ENCODE assay signal across 8 mouse cellular contexts in the genomic region with DNA sequence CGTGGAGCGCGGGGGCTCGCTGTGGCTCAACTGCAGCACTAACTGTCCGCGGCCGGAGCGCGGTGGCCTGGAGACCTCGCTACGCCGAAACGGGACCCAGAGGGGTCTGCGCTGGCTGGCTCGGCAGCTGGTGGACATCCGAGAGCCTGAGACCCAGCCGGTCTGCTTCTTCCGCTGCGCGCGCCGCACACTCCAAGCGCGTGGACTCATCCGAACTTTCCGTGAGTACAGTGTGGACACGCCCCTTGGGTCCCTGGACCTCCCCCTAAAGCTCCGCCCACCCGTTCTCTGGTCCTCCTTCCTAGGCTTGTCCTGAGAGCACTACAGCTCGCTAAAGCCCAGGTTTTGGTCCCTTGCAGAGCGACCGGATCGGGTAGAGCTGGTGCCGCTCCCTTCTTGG. TPM values are rescaled to one million over a fixed set of nuclear protein-coding genes. Genes with fewer than 3 reads are reported as not detected.
DNase-seq lines count a peak whose midpoint lies in the region; ATAC-seq and TF ChIP-seq lines count a peak whose summit lies in the region.

No protein-coding gene starts in this region.

- peak overlapping the region; percentile 98 for H3K4me2 ChIP-seq in intestine, embryonic 16.5 days (ENCODE audit: low read depth, low read length)
- peak overlapping the region; percentile 94 for H3K4me2 ChIP-seq in limb, embryonic 13.5 days (replicated peaks)
- peak overlapping the region; percentile 55 for H3K4me2 ChIP-seq in midbrain, embryonic 14.5 days (ENCODE audit: low read length)

- no peaks in the 10 kb centered on the region for H3K9me3 ChIP-seq in intestine, embryonic 16.5 days (ENCODE audit: control insufficient read depth, low read length)
- H3K9me3 ChIP-seq in limb, embryonic 13.5 days: no peaks in the 10 kb centered on the region
- H3K9me3 ChIP-seq in midbrain, embryonic 14.5 days (ENCODE audit: control insufficient read depth, low read length): no peaks in the 10 kb centered on the region

- 0 out of 2 replicates have a peak overlapping the region, but pooled peaks have one; percentile 87 for H3K27ac ChIP-seq in cortical plate, adult 2 months (ENCODE audit: insufficient read depth, low read length)
- no peak overlapping the region for H3K27ac ChIP-seq in intestine, embryonic 16.5 days (ENCODE audit: low read length)
- no peak overlapping the region for H3K27ac ChIP-seq in limb, embryonic 13.5 days
- no peak overlapping the region for H3K27ac ChIP-seq in midbrain, embryonic 14.5 days (replicated peaks; ENCODE audit: low read depth, low read length)

- TF ChIP-seq CTCF in cortical plate, adult 2 months (IDR thresholded peaks at IDR 0.05; ENCODE audit: extremely low read depth, insufficient read depth, low read length): no peak

- peak overlapping the region; percentile 64 for H3K9ac ChIP-seq in intestine, embryonic 16.5 days (ENCODE audit: low read depth, low read length)
- peak overlapping the region; percentile 61 for H3K9ac ChIP-seq in limb, embryonic 13.5 days
- no peak overlapping the region for H3K9ac ChIP-seq in midbrain, embryonic 14.5 days (replicated peaks; ENCODE audit: low read length)

- peak overlapping the region; percentile 79 for H3K4me3 ChIP-seq in cortical plate, adult 2 months (ENCODE audit: insufficient read depth, low read length)
- peak overlapping the region; percentile 62 for H3K4me3 ChIP-seq in intestine, embryonic 16.5 days (ENCODE audit: low read length)
- peak overlapping the region; percentile 53 for H3K4me3 ChIP-seq in limb, embryonic 13.5 days
- H3K4me3 ChIP-seq in midbrain, embryonic 14.5 days (replicated peaks; ENCODE audit: low read depth, low read length): peak overlapping the region; percentile 31

- peak; percentile 77 for DNase-seq in ovary, adult 18-20 months (ENCODE audit: low spot score)
- no peak for DNase-seq in ovary, postnatal 14 days (ENCODE audit: low spot score)
- DNase-seq in gastrocnemius, postnatal 4 days (ENCODE audit: low spot score in 2 of 2): peak; percentile 54 to 79
- peak; percentile 73 for DNase-seq in midbrain, embryonic 14.5 days
- DNase-seq in splenic B cell, adult 2 months (ENCODE audit: low read depth, low spot score): peak; percentile 91

- under 1% methylated on average over 34 of the region's 34 CpGs for WGBS in intestine, embryonic 16.5 days
- under 1% methylated on average over 34 of the region's 34 CpGs for WGBS in limb, embryonic 13.5 days
- under 1% methylated on average over 34 of the region's 34 CpGs for WGBS in midbrain, embryonic 14.5 days

- peaks cover 3% of the 10 kb centered on the region; the same call in 1 of the 2 replicates for H3K4me1 ChIP-seq in cortical plate, adult 2 months (ENCODE audit: control insufficient read depth, insufficient read depth, low read length)
- peaks cover 56% of the 10 kb centered on the region for H3K4me1 ChIP-seq in intestine, embryonic 16.5 days (ENCODE audit: control insufficient read depth, insufficient read depth, low read length)
- H3K4me1 ChIP-seq in limb, embryonic 13.5 days: peaks cover 71% of the 10 kb centered on the region
- peaks cover 25% of the 10 kb centered on the region for H3K4me1 ChIP-seq in midbrain, embryonic 14.5 days (ENCODE audit: control insufficient read depth, insufficient read depth, low read length)

- H3K36me3 ChIP-seq in intestine, embryonic 16.5 days (ENCODE audit: control insufficient read depth, insufficient read depth, low read length): no peaks in the 10 kb centered on the region
- no peaks in the 10 kb centered on the region for H3K36me3 ChIP-seq in limb, embryonic 13.5 days
- H3K36me3 ChIP-seq in midbrain, embryonic 14.5 days (ENCODE audit: control insufficient read depth, insufficient read depth, low read length): no peaks in the 10 kb centered on the region
- H3K36me3 ChIP-seq in splenic B cell, adult 2 months (ENCODE audit: control insufficient read depth, insufficient read depth, low read length, poor library complexity, severe bottlenecking): no peaks in the 10 kb centered on the region; the same call in 1 of the 2 replicates

- H3K27me3 ChIP-seq in intestine, embryonic 16.5 days (replicated peaks; ENCODE audit: control insufficient read depth, insufficient read depth, low read length): peaks cover 69% of the 10 kb centered on the region
- H3K27me3 ChIP-seq in limb, embryonic 13.5 days: peaks cover 96% of the 10 kb centered on the region
- H3K27me3 ChIP-seq in midbrain, embryonic 14.5 days (ENCODE audit: control insufficient read depth, insufficient read depth, low read length): peaks cover 100% of the 10 kb centered on the region
- no peaks in the 10 kb centered on the region; the same call in 1 of the 2 replicates for H3K27me3 ChIP-seq in splenic B cell, adult 2 months (ENCODE audit: control insufficient read depth, insufficient read depth, low read length, poor library complexity, severe bottlenecking)

- ATAC-seq in intestine, embryonic 16.5 days: peak; percentile 61
- ATAC-seq in limb, embryonic 13.5 days (ENCODE audit: low FRiP score, low read depth): peak; percentile 70
- ATAC-seq in midbrain, embryonic 14.5 days (ENCODE audit: low FRiP score, low TSS enrichment): 0 out of 2 replicates have a peak, but pooled peaks have one; percentile 21

- TF ChIP-seq POLR2A in cortical plate, adult 2 months (IDR thresholded peaks at IDR 0.05; ENCODE audit: extremely low read depth, insufficient read depth, low read length): peak; percentile 50; the same call in 1 of the 2 replicates

RNA-seq across cellular contexts. Expression of gene Icam5, which starts 1.3 kb away (rescaled TPM):
- polyA plus RNA-seq in cortical plate, adult 2 months (2012; rRNA removed): 176 and 200 TPM in 2 replicates
- total RNA-seq in gastrocnemius, postnatal 4 days (2021): under 1 TPM in 1 of 2 experiments, not detected in 1; 0.08 TPM
- polyA plus RNA-seq in intestine, embryonic 16.5 days (2015; fragmentation: Nextera tagmentation; extraction: Ambion mirVana): 0.09 and 0.10 TPM in 2 replicates
- 0.05 and 0.08 TPM in 2 replicates for polyA plus RNA-seq in limb, embryonic 13.5 days (2015; fragmentation: Nextera tagmentation; extraction: Ambion mirVana)
- 0.71 and 1.0 TPM in 2 replicates for polyA plus RNA-seq in midbrain, embryonic 14.5 days (2014; fragmentation: Nextera tagmentation; extraction: Ambion mirVana)

RNA-seq across cellular contexts. Expression of gene Icam4, which starts 4.0 kb away (rescaled TPM):
- 1.7 and 2.3 TPM in 2 replicates for polyA plus RNA-seq in cortical plate, adult 2 months (2012; rRNA removed)
- not detected for total RNA-seq in gastrocnemius, postnatal 4 days (2021)
- polyA plus RNA-seq in intestine, embryonic 16.5 days (2015; fragmentation: Nextera tagmentation; extraction: Ambion mirVana): 1.8 and 5.4 TPM in 2 replicates
- polyA plus RNA-seq in limb, embryonic 13.5 days (2015; fragmentation: Nextera tagmentation; extraction: Ambion mirVana): 0.62 and 2.2 TPM in 2 replicates
- polyA plus RNA-seq in midbrain, embryonic 14.5 days (2014; fragmentation: Nextera tagmentation; extraction: Ambion mirVana): not detected in 2 replicates

RNA-seq across cellular contexts. Expression of gene Icam1, which starts 17.4 kb away (rescaled TPM):
- 2.8 and 3.6 TPM in 2 replicates for polyA plus RNA-seq in cortical plate, adult 2 months (2012; rRNA removed)
- 1 to 10 TPM; 5.4 to 6.7 TPM for total RNA-seq in gastrocnemius, postnatal 4 days (2021)
- polyA plus RNA-seq in intestine, embryonic 16.5 days (2015; fragmentation: Nextera tagmentation; extraction: Ambion mirVana): 12.7 and 13.7 TPM in 2 replicates
- polyA plus RNA-seq in limb, embryonic 13.5 days (2015; fragmentation: Nextera tagmentation; extraction: Ambion mirVana): 12.3 and 13.9 TPM in 2 replicates
- 1.7 and 4.1 TPM in 2 replicates for polyA plus RNA-seq in midbrain, embryonic 14.5 days (2014; fragmentation: Nextera tagmentation; extraction: Ambion mirVana)

RNA-seq across cellular contexts. Expression of gene Mrpl4, which starts 30.6 kb away (rescaled TPM):
- polyA plus RNA-seq in cortical plate, adult 2 months (2012; rRNA removed): 108 and 109 TPM in 2 replicates
- 10 to 100 TPM; 42.7 to 49.2 TPM for total RNA-seq in gastrocnemius, postnatal 4 days (2021)
- polyA plus RNA-seq in intestine, embryonic 16.5 days (2015; fragmentation: Nextera tagmentation; extraction: Ambion mirVana): 165 and 181 TPM in 2 replicates
- 131 and 133 TPM in 2 replicates for polyA plus RNA-seq in limb, embryonic 13.5 days (2015; fragmentation: Nextera tagmentation; extraction: Ambion mirVana)
- 98.6 and 112 TPM in 2 replicates for polyA plus RNA-seq in midbrain, embryonic 14.5 days (2014; fragmentation: Nextera tagmentation; extraction: Ambion mirVana)

RNA-seq across cellular contexts. Expression of gene Zglp1, which starts 33.8 kb away (rescaled TPM):
- 1.8 and 2.1 TPM in 2 replicates for polyA plus RNA-seq in cortical plate, adult 2 months (2012; rRNA removed)
- total RNA-seq in gastrocnemius, postnatal 4 days (2021): not detected
- 0.51 and 1.3 TPM in 2 replicates for polyA plus RNA-seq in intestine, embryonic 16.5 days (2015; fragmentation: Nextera tagmentation; extraction: Ambion mirVana)
- 1.0 and 1.3 TPM in 2 replicates for polyA plus RNA-seq in limb, embryonic 13.5 days (2015; fragmentation: Nextera tagmentation; extraction: Ambion mirVana)
- 1.5 and 1.6 TPM in 2 replicates for polyA plus RNA-seq in midbrain, embryonic 14.5 days (2014; fragmentation: Nextera tagmentation; extraction: Ambion mirVana)

Comparison
In these comparisons a context has a peak if more than half of its experiments do, and no peak if none do; other contexts are left out.
1. RNA of gene Icam5, which starts 1.3 kb away (polyA plus RNA-seq): 176 to 200 TPM in cortical plate, adult 2 months; 0.71 to 1.0 TPM in midbrain, embryonic 14.5 days, 0.09 to 0.10 TPM in intestine, embryonic 16.5 days and 0.05 to 0.08 TPM in limb, embryonic 13.5 days; every median in the first group is over 10 times any median in the second.
2. Peak in every context shown above with its lines, with median percentiles within 50 percentile points of each other: H3K4me3 ChIP-seq, ATAC-seq and H3K4me2 ChIP-seq.